Comparison of ENCODE assay signal across 13 mouse cellular contexts in genomic region chr11:103249509-103249908, GRCm38 (mm10). TPM values are rescaled to one million over a fixed set of nuclear protein-coding genes. Genes with fewer than 3 reads are reported as not detected.
A peak's percentile ranks its signal among the peaks of the same experiment; 100 is the strongest.
DNase-seq lines count a peak whose midpoint lies in the region; ATAC-seq and TF ChIP-seq lines count a peak whose summit lies in the region.
"Had no signal": no experiment of that assay in that cellular context is flagged by ENCODE, and none has a peak within 500 bp of the region (broad histone marks: within the 10 kb centered on the region; RNA-seq: fewer than 3 reads in every experiment).

No protein-coding gene starts in this region.

- H3K36me3 ChIP-seq in CH12.LX (replicated peaks in 1 of 2; ENCODE audit: control insufficient read depth in 1 of 2, insufficient read depth in 1 of 2, low read length in 1 of 2) = peaks cover under 1 to 24% of the 10 kb centered on the region in 2 experiments

- no peak overlapping the region for H3K4me3 ChIP-seq in layer of hippocampus, adult 2 months
- peak overlapping the region in 1 of 3 experiments; percentile 8 for H3K4me3 ChIP-seq in CH12.LX (replicated peaks in 1 of 3; ENCODE audit: low read depth in 2 of 3, low read length in 2 of 3, poor library complexity in 1 of 3)

- peak overlapping the region; percentile 79 for H3K4me2 ChIP-seq in CH12.LX (ENCODE audit: insufficient read depth, low read depth, poor library complexity, severe bottlenecking)

- H3K9me3 ChIP-seq in CH12.LX (replicated peaks; ENCODE audit: low read length) = no peaks in the 10 kb centered on the region

- no peak for TF ChIP-seq CTCF in layer of hippocampus, adult 2 months (conservative IDR thresholded peaks at IDR 0.05)
- TF ChIP-seq CTCF in CH12.LX (conservative IDR thresholded peaks at IDR 0.05 in 1 of 2, IDR thresholded peaks at IDR 0.05 in 1 of 2; ENCODE audit: low read depth in 2 of 2, low read length in 2 of 2) = no peak

- peaks cover 21% of the 10 kb centered on the region for H3K79me2 ChIP-seq in CH12.LX (replicated peaks; ENCODE audit: control insufficient read depth, extremely low read depth, insufficient read depth, poor library complexity, severe bottlenecking)

- peaks cover 36 to 89% of the 10 kb centered on the region in 2 experiments for H3K4me1 ChIP-seq in CH12.LX (ENCODE audit: control insufficient read depth in 1 of 2, insufficient read depth in 2 of 2)

- ATAC-seq in megakaryocyte, adult 5-6 weeks (ENCODE audit: poor library complexity, severe bottlenecking) = peak; percentile 88
- ATAC-seq in activated CD4-positive, CD25-positive, alpha-beta regulatory T cell, adult 4 months = no peak

- TF ChIP-seq RAD21 in CH12.LX (IDR thresholded peaks at IDR 0.05; ENCODE audit: low read depth, low read length) = no peak

- no peaks in the 10 kb centered on the region for H3K27me3 ChIP-seq in CH12.LX (replicated peaks)

- TF ChIP-seq POLR2A in CH12.LX (IDR thresholded peaks at IDR 0.05; ENCODE audit: low read depth, low read length) = 0 out of 2 replicates have a peak, but pooled peaks have one; percentile 4

- DNase-seq in layer of hippocampus, adult 2 months (ENCODE audit: low spot score in 2 of 2) = no peak
- DNase-seq in layer of hippocampus, adult 18-20 months (ENCODE audit: low spot score in 2 of 2) = no peak
- peak; percentile 81 for DNase-seq in CH12.LX (ENCODE audit: extremely low read depth)
- DNase-seq in brain, adult 2 months (ENCODE audit: low read depth, low spot score) = peak; percentile 35
- no peak for DNase-seq in gastrocnemius, postnatal 25 days
- DNase-seq in left cerebral cortex, adult 8-10 months (ENCODE audit: low spot score in 2 of 2) = no peak
- DNase-seq: adrenal gland, postnatal 10 days; cerebellum, adult 9-11 months; thymus, postnatal 4 days had no signal

- H3K27ac ChIP-seq in layer of hippocampus, adult 2 months = peak overlapping the region; percentile 23; the same call in 1 of the 2 replicates
- H3K27ac ChIP-seq in CH12.LX (ENCODE audit: insufficient read depth, low read depth) = peak overlapping the region; percentile 71

- peak overlapping the region; percentile 54 for H3K9ac ChIP-seq in CH12.LX (ENCODE audit: insufficient read depth, low read depth)

- dilution Hi-C loops in CH12.LX (cut with MboI; ENCODE audit: extremely low pct_ligation_motif_present, extremely low pct_unique_long_range_greater_than_20kb, low sequenced_read_pairs) = no loop called here

- peak; percentile 76 for TF ChIP-seq EP300 in CH12.LX (IDR thresholded peaks at IDR 0.05; ENCODE audit: low read length)

- in situ Hi-C loops in CH12.LX (cut with MboI; ENCODE audit: low pct_ligation_motif_present, low pct_unique_long_range_greater_than_20kb, low sequenced_read_pairs) = no loop called here

TF ChIP-seq in CH12.LX, 34 proteins besides CTCF, POLR2A, EP300 and RAD21:
- no peak for TF ChIP-seq TBP (conservative IDR thresholded peaks at IDR 0.05; ENCODE audit: low read depth, low read length)
- no peak for TF ChIP-seq MYC (IDR thresholded peaks at IDR 0.05; ENCODE audit: low read depth, low read length)
- no peak for TF ChIP-seq HCFC1 (IDR thresholded peaks at IDR 0.05; ENCODE audit: low read depth, low read length)
- no peak for TF ChIP-seq IRF4 (IDR thresholded peaks at IDR 0.05; ENCODE audit: low read depth, low read length)
- no peak; the same call in 1 of the 2 replicates for TF ChIP-seq RCOR1 (conservative IDR thresholded peaks at IDR 0.05; ENCODE audit: low read depth, low read length)
- TF ChIP-seq ETS1 (conservative IDR thresholded peaks at IDR 0.05; ENCODE audit: low read depth, low read length) = 0 out of 2 replicates have a peak, but pooled peaks have one; percentile 9
- TF ChIP-seq GABPA (IDR thresholded peaks at IDR 0.05; ENCODE audit: insufficient replicate concordance, low read depth, low read length) = no peak
- no peak; the same call in 1 of the 2 replicates for TF ChIP-seq ZKSCAN1 (IDR thresholded peaks at IDR 0.05; ENCODE audit: borderline replicate concordance, low read depth, low read length)
- no peak for TF ChIP-seq USF2 (conservative IDR thresholded peaks at IDR 0.05; ENCODE audit: low read depth, low read length)
- no peak for TF ChIP-seq E2F4 (IDR thresholded peaks at IDR 0.05; ENCODE audit: insufficient replicate concordance, low read depth, low read length)
- TF ChIP-seq PAX5 (IDR thresholded peaks at IDR 0.05; ENCODE audit: low read length) = no peak
- TF ChIP-seq BHLHE40 (IDR thresholded peaks at IDR 0.05; ENCODE audit: low read depth, low read length) = 0 out of 2 replicates have a peak, but pooled peaks have one; percentile 15
- no peak for TF ChIP-seq ZC3H11A (IDR thresholded peaks at IDR 0.05; ENCODE audit: low read depth, low read length)
- 0 out of 2 replicates have a peak, but pooled peaks have one; percentile 32 for TF ChIP-seq KAT2A (IDR thresholded peaks at IDR 0.05; ENCODE audit: insufficient replicate concordance, low read length)
- peak; percentile 42; the same call in 1 of the 2 replicates for TF ChIP-seq NELFE (IDR thresholded peaks at IDR 0.05; ENCODE audit: low read depth, low read length)
- TF ChIP-seq MAZ (IDR thresholded peaks at IDR 0.05; ENCODE audit: low read depth, low read length) = peak; percentile 49; the same call in 1 of the 2 replicates
- no peak; the same call in 1 of the 2 replicates for TF ChIP-seq TCF12 (IDR thresholded peaks at IDR 0.05; ENCODE audit: low read depth, low read length)
- peak; percentile 49; the same call in 1 of the 2 replicates for TF ChIP-seq POLR2AphosphoS2 (IDR thresholded peaks at IDR 0.05; ENCODE audit: low read depth, low read length)
- no peak for TF ChIP-seq JUN (IDR thresholded peaks at IDR 0.05; ENCODE audit: insufficient read depth, low read depth, low read length)
- TF ChIP-seq SIN3A (IDR thresholded peaks at IDR 0.05; ENCODE audit: low read length) = 0 out of 2 replicates have a peak, but pooled peaks have one; percentile 19
- no peak for TF ChIP-seq ZNF384 (IDR thresholded peaks at IDR 0.05; ENCODE audit: low read depth, low read length)
- TF ChIP-seq MXI1 (IDR thresholded peaks at IDR 0.05; ENCODE audit: low read depth, low read length) = no peak; the same call in 1 of the 2 replicates
- TF ChIP-seq JUND (conservative IDR thresholded peaks at IDR 0.05; ENCODE audit: low read depth, low read length) = no peak
- TF ChIP-seq MAX (IDR thresholded peaks at IDR 0.05; ENCODE audit: low read length) = 0 out of 2 replicates have a peak, but pooled peaks have one; percentile 31
- TF ChIP-seq CHD2 (IDR thresholded peaks at IDR 0.05; ENCODE audit: low read length) = no peak
- no peak for TF ChIP-seq UBTF (IDR thresholded peaks at IDR 0.05; ENCODE audit: low read depth, low read length)
- peak; percentile 36; the same call in 1 of the 2 replicates for TF ChIP-seq MEF2A (IDR thresholded peaks at IDR 0.05; ENCODE audit: borderline replicate concordance, low read depth, low read length)
- no peak for TF ChIP-seq NRF1 (IDR thresholded peaks at IDR 0.05; ENCODE audit: low read depth, low read length)
- peak; percentile 52; the same call in 1 of the 2 replicates for TF ChIP-seq MAFK (IDR thresholded peaks at IDR 0.05; ENCODE audit: insufficient replicate concordance, low read length)
- peak; percentile 59 for TF ChIP-seq ELF1 (IDR thresholded peaks at IDR 0.05; ENCODE audit: low read depth, low read length)
- no peak; the same call in 1 of the 2 replicates for TF ChIP-seq SMC3 (IDR thresholded peaks at IDR 0.05; ENCODE audit: low read depth, low read length)
- TF ChIP-seq ZMIZ1 (IDR thresholded peaks at IDR 0.05; ENCODE audit: low read depth, low read length) = no peak
- no peak for TF ChIP-seq CHD1 (IDR thresholded peaks at IDR 0.05; ENCODE audit: low read depth, low read length)
- TF ChIP-seq USF1 (IDR thresholded peaks at IDR 0.05; ENCODE audit: low read depth, low read length) = no peak

RNA-seq across cellular contexts. Expression of gene Map3k14, which starts 17.8 kb away (rescaled TPM):
- total RNA-seq in layer of hippocampus, adult 2 months (2021) = 1 to 10 TPM; 3.3 TPM
- total RNA-seq in layer of hippocampus, adult 18-20 months (2021) = 1 to 10 TPM; 4.5 to 4.7 TPM
- total RNA-seq in CH12.LX (2012; rRNA removed) (9.9 TPM in 2 replicates), CH12.LX (2014; rRNA removed) (4.2 and 4.5 TPM in 2 replicates)
- polyA plus RNA-seq in CH12.LX (2012; ENCODE audit: insufficient read length, low read depth) = 9.0 and 11.2 TPM in 2 replicates
- 14.5 and 16.6 TPM in 2 replicates for total RNA-seq in megakaryocyte, adult 5-6 weeks (2015)
- 15.4 and 15.7 TPM in 2 replicates for total RNA-seq in megakaryocyte, adult 5-6 weeks (2017)
- polyA plus RNA-seq in activated CD4-positive, CD25-positive, alpha-beta regulatory T cell, adult 4 months (2017; shearing (Covaris generic)) = 10 to 100 TPM; 22.0 to 28.9 TPM
- total RNA-seq in gastrocnemius, postnatal 25 days (2021) = 1 to 10 TPM; 2.8 to 4.1 TPM
- 1 to 10 TPM; 3.1 to 6.5 (median 5.0) TPM for total RNA-seq in left cerebral cortex, adult 8-10 months (2022)

RNA-seq across cellular contexts. Expression of gene Spata32, which starts 31.3 kb away (rescaled TPM):
- 1 to 10 TPM; 1.2 to 1.3 TPM for total RNA-seq in layer of hippocampus, adult 2 months (2021)
- total RNA-seq in layer of hippocampus, adult 18-20 months (2021) = 1 to 10 TPM in 1 of 2 experiments, under 1 TPM in 1; 0.99 to 1.6 TPM
- total RNA-seq in CH12.LX (2012; rRNA removed) (not detected in 2 replicates), CH12.LX (2014; rRNA removed) (not detected in 2 replicates)
- polyA plus RNA-seq in CH12.LX (2012; ENCODE audit: insufficient read length, low read depth) = not detected in 2 replicates
- not detected in 2 replicates for total RNA-seq in megakaryocyte, adult 5-6 weeks (2015)
- total RNA-seq in megakaryocyte, adult 5-6 weeks (2017) = not detected in 2 replicates
- not detected for polyA plus RNA-seq in activated CD4-positive, CD25-positive, alpha-beta regulatory T cell, adult 4 months (2017; shearing (Covaris generic))
- total RNA-seq in gastrocnemius, postnatal 25 days (2021) = not detected
- 1 to 10 TPM in 3 of 4 experiments, under 1 TPM in 1; 0.67 to 2.3 (median 1.5) TPM for total RNA-seq in left cerebral cortex, adult 8-10 months (2022)
- total RNA-seq: adrenal gland, postnatal 10 days; heart, adult 18-20 months had no signal
- polyA plus RNA-seq: neural tube, embryonic 11.5 days had no signal

RNA-seq across cellular contexts. Expression of gene 1700023F06Rik, which starts 41.2 kb away (rescaled TPM):
- 1 to 10 TPM; 1.5 to 2.0 TPM for total RNA-seq in layer of hippocampus, adult 2 months (2021)
- total RNA-seq in layer of hippocampus, adult 18-20 months (2021) = 1 to 10 TPM; 1.6 to 2.2 TPM
- total RNA-seq in CH12.LX (2012; rRNA removed) = not detected in 2 replicates
- total RNA-seq in CH12.LX (2014; rRNA removed) = not detected in 2 replicates
- polyA plus RNA-seq in CH12.LX (2012; ENCODE audit: insufficient read length, low read depth) = not detected in 2 replicates
- total RNA-seq in megakaryocyte, adult 5-6 weeks (2015) = not detected in 2 replicates
- total RNA-seq in megakaryocyte, adult 5-6 weeks (2017) = not detected in 2 replicates
- polyA plus RNA-seq in activated CD4-positive, CD25-positive, alpha-beta regulatory T cell, adult 4 months (2017; shearing (Covaris generic)) = not detected
- not detected for total RNA-seq in gastrocnemius, postnatal 25 days (2021)
- 1 to 10 TPM; 1.7 to 2.8 (median 2.3) TPM for total RNA-seq in left cerebral cortex, adult 8-10 months (2022)
- total RNA-seq: heart, adult 18-20 months had no signal
- polyA plus RNA-seq: neural tube, embryonic 11.5 days had no signal

Comparison
In these comparisons a context has a peak if more than half of its experiments do, and no peak if none do; other contexts are left out.
1. DNase-seq: peak in CH12.LX (single experiment) and brain, adult 2 months (single experiment); none in layer of hippocampus, adult 2 months (0 of 2), layer of hippocampus, adult 18-20 months (0 of 2), gastrocnemius, postnatal 25 days (single experiment) and left cerebral cortex, adult 8-10 months (0 of 2).